Mouse (Mus musculus) heart, adult 18-20 months (tissue): ENCODE data around the gene Mfge8. TPM values are rescaled to one million over a fixed set of nuclear protein-coding genes. Genes with fewer than 3 reads are reported as not detected.

Experiments used
- DNase-seq, 2 experiments: peaks; one replicate each; pipeline ENCODE4 v3.0.0; 2021 to 2022; ENCODE audit warnings: mixed read lengths in 1 of 2
- long read RNA-seq, 2 experiments: library from polyadenylated mRNA; stranded (forward); transcript quantifications; one replicate each; pipeline ENCODE4 v2.0.0; 2021
- total RNA-seq, 2 experiments: library from RNA; stranded (reverse); gene quantifications; 2 replicates each; pipeline ENCODE4 v1.2.3; 2021

The Mfge8 gene
- 100 to 1,000 TPM; 120 to 144 TPM for total RNA-seq
- long read RNA-seq, experiment 1, transcript Mfge8-202 (9 exons, 2,008 nt): major isoform, 117 of 150 reads
- long read RNA-seq, experiment 1, transcript Mfge8-201 (10 exons, 2,125 nt): minor isoform, 15 of 150 reads
- long read RNA-seq, experiment 1, partial matches to known transcripts: 4 of 150 reads
- long read RNA-seq, experiment 1, other reads (novel, unspliced or antisense): 10 of 150 reads
- long read RNA-seq, experiment 2, transcript Mfge8-201 (10 exons, 2,125 nt): minor isoform, 6 of 91 reads
- long read RNA-seq, experiment 2, transcript Mfge8-202 (9 exons, 2,008 nt): major isoform, 67 of 91 reads
- long read RNA-seq, experiment 2, partial matches to known transcripts: 15 of 91 reads
- long read RNA-seq, experiment 2, other reads (novel, unspliced or antisense): 0 of 91 reads

- DNase-seq: peak; percentile 96 to 97
Measured at GRCm38 (mm10) chr7:79148711-79149266, at the start of gene Mfge8. Mfge8 (minus strand) TSS chr7:79149060.

GRCm38 (mm10) chr7:79194560-79195413 lies 45.9 kb upstream of the Mfge8 start:
- peak; percentile 30 to 33 for DNase-seq

- no peak for DNase-seq
Measured at GRCm38 (mm10) chr7:79193936-79194335, 45.1 kb upstream of the Mfge8 start.

- DNase-seq: no peak
Measured at GRCm38 (mm10) chr7:79191501-79191900, 42.6 kb upstream of the Mfge8 start.

- DNase-seq: no peak
Measured at GRCm38 (mm10) chr7:79190592-79190991, 41.7 kb upstream of the Mfge8 start.

GRCm38 (mm10) chr7:79189211-79189610 lies 40.4 kb upstream of the Mfge8 start:
- no peak for DNase-seq

GRCm38 (mm10) chr7:79187591-79187990 lies 38.7 kb upstream of the Mfge8 start:
- no peak for DNase-seq

GRCm38 (mm10) chr7:79183417-79183816 lies 34.6 kb upstream of the Mfge8 start:
- no peak for DNase-seq

GRCm38 (mm10) chr7:79173800-79174199 lies 24.9 kb upstream of the Mfge8 start:
- no peak for DNase-seq

GRCm38 (mm10) chr7:79171782-79172181 lies 22.9 kb upstream of the Mfge8 start:
- DNase-seq: no peak

GRCm38 (mm10) chr7:79167006-79167562 lies 18.2 kb upstream of the Mfge8 start:
- no peak for DNase-seq

- DNase-seq: no peak
Measured at GRCm38 (mm10) chr7:79159406-79159805, 10.5 kb upstream of the Mfge8 start.

GRCm38 (mm10) chr7:79149522-79149921 lies 662 bp upstream of the Mfge8 start:
- peak in 1 of 2 experiments; percentile 38 for DNase-seq

GRCm38 (mm10) chr7:79147931-79148653 lies 768 bp downstream of the Mfge8 start:
- DNase-seq: peak in 1 of 2 experiments; percentile 48

- DNase-seq: peak; percentile 65 to 68
Measured at GRCm38 (mm10) chr7:79147011-79147837, 1.6 kb downstream of the Mfge8 start.

GRCm38 (mm10) chr7:79140897-79141296 lies 8.0 kb downstream of the Mfge8 start:
- DNase-seq: peak; percentile 75 to 90

- DNase-seq: no peak
Measured at GRCm38 (mm10) chr7:79139891-79140591, 8.8 kb downstream of the Mfge8 start.

GRCm38 (mm10) chr7:79139328-79139824 lies 9.5 kb downstream of the Mfge8 start:
- DNase-seq: no peak

- no peak for DNase-seq
Measured at GRCm38 (mm10) chr7:79133391-79133790, 15.5 kb downstream of the Mfge8 start.
